Mouse (Mus musculus): ENCODE measurements around the gene 4921501E09Rik. TPM values are rescaled to one million over a fixed set of nuclear protein-coding genes. Genes with fewer than 3 reads are reported as not detected.

The 4921501E09Rik gene
- polyA plus RNA-seq (2014; fragmentation: Illumina TruSeq; extraction: RNeasy Lipid Tissue Mini Kit (QIAGEN cat#74804); ENCODE audit: low read depth, low replicate concordance), result 0.41 TPM

GRCm38 (mm10) chr17:33067958-33068357, at the start of gene 4921501E09Rik:
TSS of gene 4921501E09Rik (minus strand) at chr17:33068058.

GRCm38 (mm10) chr17:33089220-33089949, 21.5 kb upstream of the 4921501E09Rik start, which contains the start of gene Zfp563:
TSS of gene Zfp563 (plus strand) at chr17:33089310.

GRCm38 (mm10) chr17:33032900-33033891, 34.7 kb downstream of the 4921501E09Rik start, which contains the start of gene Zfp763:
TSS of gene Zfp763 (minus strand) at chr17:33033402.

Other genes with a start within 250 kb of the 4921501E09Rik start
- 5.5 TPM for gene Zfp799, start 237.8 kb downstream of the 4921501E09Rik start, polyA plus RNA-seq (2014; fragmentation: Illumina TruSeq; extraction: RNeasy Lipid Tissue Mini Kit (QIAGEN cat#74804); ENCODE audit: low read depth, low replicate concordance)
- gene Zfp870, start 176.4 kb downstream of the 4921501E09Rik start, polyA plus RNA-seq (2014; fragmentation: Illumina TruSeq; extraction: RNeasy Lipid Tissue Mini Kit (QIAGEN cat#74804); ENCODE audit: low read depth, low replicate concordance), result 5.7 TPM
- 0.17 TPM for gene Cyp4f14, start 150.7 kb downstream of the 4921501E09Rik start, polyA plus RNA-seq (2014; fragmentation: Illumina TruSeq; extraction: RNeasy Lipid Tissue Mini Kit (QIAGEN cat#74804); ENCODE audit: low read depth, low replicate concordance)
- gene Cyp4f13, start 120.7 kb downstream of the 4921501E09Rik start, polyA plus RNA-seq (2014; fragmentation: Illumina TruSeq; extraction: RNeasy Lipid Tissue Mini Kit (QIAGEN cat#74804); ENCODE audit: low read depth, low replicate concordance), result 50.7 TPM
- 6.4 TPM for gene Zfp472, start 102.2 kb downstream of the 4921501E09Rik start, polyA plus RNA-seq (2014; fragmentation: Illumina TruSeq; extraction: RNeasy Lipid Tissue Mini Kit (QIAGEN cat#74804); ENCODE audit: low read depth, low replicate concordance)
- gene Zfp952, start 74.9 kb downstream of the 4921501E09Rik start, polyA plus RNA-seq (2014; fragmentation: Illumina TruSeq; extraction: RNeasy Lipid Tissue Mini Kit (QIAGEN cat#74804); ENCODE audit: low read depth, low replicate concordance), result 8.5 TPM
- 5.9 TPM for gene Zfp763, start 34.7 kb downstream of the 4921501E09Rik start, polyA plus RNA-seq (2014; fragmentation: Illumina TruSeq; extraction: RNeasy Lipid Tissue Mini Kit (QIAGEN cat#74804); ENCODE audit: low read depth, low replicate concordance)
- gene Zfp563, start 21.3 kb upstream of the 4921501E09Rik start, polyA plus RNA-seq (2014; fragmentation: Illumina TruSeq; extraction: RNeasy Lipid Tissue Mini Kit (QIAGEN cat#74804); ENCODE audit: low read depth, low replicate concordance), result 5.3 TPM
- 2.6 TPM for gene Morc2b, start 71.6 kb upstream of the 4921501E09Rik start, polyA plus RNA-seq (2014; fragmentation: Illumina TruSeq; extraction: RNeasy Lipid Tissue Mini Kit (QIAGEN cat#74804); ENCODE audit: low read depth, low replicate concordance)
- gene Olfr55, start 100.4 kb upstream of the 4921501E09Rik start, polyA plus RNA-seq (2014; fragmentation: Illumina TruSeq; extraction: RNeasy Lipid Tissue Mini Kit (QIAGEN cat#74804); ENCODE audit: low read depth, low replicate concordance), result not detected
- gene Olfr239, start 123.2 kb upstream of the 4921501E09Rik start, polyA plus RNA-seq (2014; fragmentation: Illumina TruSeq; extraction: RNeasy Lipid Tissue Mini Kit (QIAGEN cat#74804); ENCODE audit: low read depth, low replicate concordance), result not detected
- gene Olfr1564, start 153.6 kb upstream of the 4921501E09Rik start, polyA plus RNA-seq (2014; fragmentation: Illumina TruSeq; extraction: RNeasy Lipid Tissue Mini Kit (QIAGEN cat#74804); ENCODE audit: low read depth, low replicate concordance), result not detected
- 8.2 TPM for gene Zfp955a, start 187.1 kb upstream of the 4921501E09Rik start, polyA plus RNA-seq (2014; fragmentation: Illumina TruSeq; extraction: RNeasy Lipid Tissue Mini Kit (QIAGEN cat#74804); ENCODE audit: low read depth, low replicate concordance)
- gene Olfr63, start 196.6 kb upstream of the 4921501E09Rik start, polyA plus RNA-seq (2014; fragmentation: Illumina TruSeq; extraction: RNeasy Lipid Tissue Mini Kit (QIAGEN cat#74804); ENCODE audit: low read depth, low replicate concordance), result not detected
- gene Zfp955b, start 221.5 kb upstream of the 4921501E09Rik start, polyA plus RNA-seq (2014; fragmentation: Illumina TruSeq; extraction: RNeasy Lipid Tissue Mini Kit (QIAGEN cat#74804); ENCODE audit: low read depth, low replicate concordance), result 5.1 TPM